Mouse (Mus musculus) hindbrain, embryonic 10.5 days (tissue): Measurements from ENCODE around the gene Amz1. TPM values are rescaled to one million over a fixed set of nuclear protein-coding genes. Genes with fewer than 3 reads are reported as not detected.

Source experiments
- DNase-seq: peaks from one replicate; pipeline ENCODE4 v3.0.0-alpha.2; 2017; ENCODE audit warnings: low spot score
- H3K27ac ChIP-seq: fragments of 300-500 bp; sonication (generic); 2 replicates; pipeline ENCODE4 v1.5.1; 2016; ENCODE audit warnings: mild to moderate bottlenecking, moderate library complexity
- H3K27me3 ChIP-seq: fragments of 300-500 bp; sonication (generic); 2 replicates; pipeline ENCODE4 v1.6.1; 2016; ENCODE audit warnings: mild to moderate bottlenecking; ENCODE audit not compliant: poor library complexity, insufficient read depth, severe bottlenecking
- H3K36me3 ChIP-seq: fragments of 300-500 bp; sonication (generic); 2 replicates; pipeline ENCODE4 v1.6.1; 2016; ENCODE audit warnings: mild to moderate bottlenecking, moderate library complexity
- H3K4me1 ChIP-seq: fragments of 300-500 bp; sonication (generic); replicated peaks from 2 replicates; pipeline ENCODE4 v1.6.1; 2016; ENCODE audit warnings: mild to moderate bottlenecking
- H3K4me3 ChIP-seq: fragments of 300-500 bp; sonication (generic); 2 replicates; pipeline ENCODE4 v1.5.1; 2016; ENCODE audit warnings: mild to moderate bottlenecking, moderate library complexity
- H3K9me3 ChIP-seq: fragments of 300-500 bp; sonication (generic); 2 replicates; pipeline ENCODE4 v1.6.1; 2016; ENCODE audit warnings: mild to moderate bottlenecking, moderate library complexity
- WGBS: fragments of 180-500 bp; shearing (Covaris S2); methylation state at CpG from one replicate; pipeline ENCODE4 v1.1.7; 2016; 5-methylcytosine and 5-hydroxymethylcytosine counted together
- polyA plus RNA-seq: library from polyadenylated mRNA; unstranded; fragments of >200 nt; fragmentation: Nextera tagmentation; extraction: Ambion mirVana; gene quantifications from 2 replicates; pipeline ENCODE4 v1.2.1, GENCODE M21; 2016

Gene Amz1
- polyA plus RNA-seq, 1 experiment from 2014 or later: 1.5 TPM

- WGBS: 86% methylated on average over 11 of the region's 11 CpGs
- Histone ChIP-seq H3K9me3 (no peaks in the 10 kb centered on the region), H3K4me1 (peaks cover 13% of the 10 kb centered on the region), H3K36me3 (no peaks in the 10 kb centered on the region), H3K27me3 (peaks cover 29% of the 10 kb centered on the region), H3K27ac (no peak overlapping the region), H3K4me3 (no peak overlapping the region)
- no peak for DNase-seq
Measured at GRCm38 (mm10) chr5:140731040-140731797, 7.3 kb downstream of the Amz1 start.

DNA sequence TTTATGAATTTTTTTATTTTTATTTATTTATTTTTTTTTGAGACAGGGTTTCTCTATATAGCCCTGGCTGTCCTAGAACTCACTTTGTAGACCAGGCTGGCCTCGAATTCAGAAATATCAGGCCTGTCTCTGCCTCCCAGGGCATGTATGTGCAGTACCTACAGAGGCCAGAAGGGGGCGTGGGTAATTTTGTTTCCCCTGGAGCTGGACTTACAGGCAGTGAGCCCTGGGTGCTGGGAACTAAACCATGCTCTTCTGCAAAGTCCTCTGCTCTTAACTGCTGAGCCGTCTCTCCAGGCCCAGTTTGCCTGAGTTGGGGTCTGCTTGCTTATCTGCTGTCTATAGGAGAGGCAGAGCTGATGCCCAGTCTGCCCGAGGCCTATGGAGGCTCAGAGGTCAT is 8.3 kb downstream of the Amz1 start:
- Histone ChIP-seq H3K27ac (no peak overlapping the region), H3K4me1 (peaks cover 12% of the 10 kb centered on the region), H3K36me3 (no peaks in the 10 kb centered on the region), H3K27me3 (peaks cover 39% of the 10 kb centered on the region), H3K9me3 (no peaks in the 10 kb centered on the region), H3K4me3 (no peak overlapping the region)
- WGBS: 62% methylated on average over 4 of the region's 4 CpGs
- peak; percentile 22 for DNase-seq

- Histone ChIP-seq H3K36me3 (no peaks in the 10 kb centered on the region), H3K4me1 (peaks cover 12% of the 10 kb centered on the region), H3K4me3 (no peak overlapping the region), H3K9me3 (no peaks in the 10 kb centered on the region), H3K27ac (no peak overlapping the region), H3K27me3 (peaks cover 48% of the 10 kb centered on the region)
- WGBS: 87% methylated on average over 3 of the region's 3 CpGs
- DNase-seq: no peak
Measured at GRCm38 (mm10) chr5:140733336-140733735, 9.4 kb downstream of the Amz1 start.

DNA sequence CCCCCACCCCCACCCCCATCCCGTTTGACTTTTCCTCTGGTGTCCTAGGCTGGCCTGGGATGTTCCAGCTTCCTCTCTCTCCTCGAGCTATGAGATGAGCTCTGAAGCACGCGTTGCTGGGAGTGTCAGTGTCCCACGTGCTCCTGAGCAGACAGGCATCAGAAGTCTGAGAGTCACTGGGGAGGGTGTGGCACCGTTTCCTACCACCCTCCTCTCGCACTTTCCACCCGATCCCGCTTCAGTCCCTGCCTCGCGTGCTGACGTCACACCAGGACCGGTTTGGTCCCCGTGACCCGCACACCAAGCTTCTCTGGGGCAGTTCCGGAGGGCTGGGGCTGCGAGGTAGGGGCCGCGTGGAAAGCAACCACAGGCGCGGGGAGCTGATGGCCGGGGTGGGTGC is 11.4 kb downstream of the Amz1 start:
- H3K27ac ChIP-seq: no peak overlapping the region

DNA sequence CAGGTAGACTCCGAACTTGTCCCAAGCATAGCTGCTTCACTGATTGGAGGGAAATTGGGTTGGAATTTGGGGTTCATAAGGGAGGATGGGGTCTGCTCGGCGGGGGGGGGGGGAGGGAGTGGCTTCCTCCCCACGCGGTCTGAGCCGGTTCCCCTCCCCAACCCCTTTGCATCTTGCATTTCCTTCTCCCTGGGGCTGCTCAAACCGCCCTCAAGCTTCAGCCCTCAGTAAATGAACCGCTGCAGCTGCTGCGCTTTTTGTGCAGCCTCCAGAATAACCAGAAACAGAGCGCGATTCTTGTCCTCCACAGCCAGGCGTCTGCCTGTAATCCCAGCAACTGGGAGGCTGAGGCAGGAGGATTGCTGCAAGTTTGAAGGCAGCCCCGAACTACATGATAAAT is 12.2 kb downstream of the Amz1 start:
- Histone ChIP-seq H3K27ac (no peak overlapping the region), H3K36me3 (no peaks in the 10 kb centered on the region), H3K4me1 (peaks cover 12% of the 10 kb centered on the region), H3K4me3 (peak overlapping the region; percentile 43), H3K27me3 (peaks cover 48% of the 10 kb centered on the region), H3K9me3 (no peaks in the 10 kb centered on the region)
- no peak for DNase-seq
- 17% methylated on average over 13 of the region's 13 CpGs for WGBS

More for the DNA sequence above, 11.4 kb downstream of the Amz1 start:
- H3K36me3 ChIP-seq: no peaks in the 10 kb centered on the region
- peak overlapping the region; percentile 43 for H3K4me3 ChIP-seq
- peak; percentile 25 for DNase-seq
- 1% methylated on average over 22 of the region's 22 CpGs for WGBS
- H3K9me3 ChIP-seq: no peaks in the 10 kb centered on the region
- H3K27me3 ChIP-seq: peaks cover 48% of the 10 kb centered on the region
- peaks cover 12% of the 10 kb centered on the region for H3K4me1 ChIP-seq

- no peaks in the 10 kb centered on the region for H3K9me3 ChIP-seq
- peaks cover 19% of the 10 kb centered on the region for H3K4me1 ChIP-seq
- peaks cover 33% of the 10 kb centered on the region for H3K27me3 ChIP-seq
- 79% methylated on average over 12 of the region's 12 CpGs for WGBS
- no peaks in the 10 kb centered on the region for H3K36me3 ChIP-seq
- H3K27ac ChIP-seq: no peak overlapping the region
- H3K4me3 ChIP-seq: no peak overlapping the region
- DNase-seq: no peak
Measured at GRCm38 (mm10) chr5:140739813-140740212, 15.9 kb downstream of the Amz1 start.

DNA sequence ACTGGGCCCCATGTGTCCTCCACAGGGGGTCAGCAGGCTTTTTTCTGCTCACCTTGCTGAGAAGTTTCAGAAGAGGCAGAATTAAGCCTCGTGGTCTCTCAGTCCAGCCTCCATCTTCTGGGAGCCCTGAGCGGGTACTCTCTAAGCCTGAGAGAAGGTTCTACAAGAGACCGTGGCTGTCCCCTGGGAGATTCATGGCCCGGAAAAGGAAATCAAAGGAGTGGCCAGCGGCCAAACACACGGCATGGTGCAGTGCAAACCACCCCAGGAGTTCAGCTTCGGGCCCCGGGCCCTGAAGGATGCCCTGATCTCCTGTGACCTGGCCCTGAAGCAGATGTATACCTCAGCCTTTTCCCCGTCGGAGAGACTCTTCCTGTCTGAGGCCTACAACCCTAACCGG is 17.1 kb downstream of the Amz1 start:
- no peaks in the 10 kb centered on the region for H3K9me3 ChIP-seq
- H3K4me1 ChIP-seq: peaks cover 8% of the 10 kb centered on the region
- no peak overlapping the region for H3K4me3 ChIP-seq
- DNase-seq: no peak
- H3K27me3 ChIP-seq: peaks cover 21% of the 10 kb centered on the region
- H3K27ac ChIP-seq: 0 out of 2 replicates have a peak overlapping the region, but pooled peaks have one; percentile 10
- 77% methylated on average over 11 of the region's 11 CpGs for WGBS
- no peaks in the 10 kb centered on the region for H3K36me3 ChIP-seq

- peaks cover 12% of the 10 kb centered on the region for H3K27me3 ChIP-seq
- H3K9me3 ChIP-seq: no peaks in the 10 kb centered on the region
- H3K36me3 ChIP-seq: no peaks in the 10 kb centered on the region
- DNase-seq: no peak
- H3K4me3 ChIP-seq: no peak overlapping the region
- H3K27ac ChIP-seq: no peak overlapping the region
- H3K4me1 ChIP-seq: peaks cover 11% of the 10 kb centered on the region
Measured at GRCm38 (mm10) chr5:140741877-140742276, 17.9 kb downstream of the Amz1 start.

DNA sequence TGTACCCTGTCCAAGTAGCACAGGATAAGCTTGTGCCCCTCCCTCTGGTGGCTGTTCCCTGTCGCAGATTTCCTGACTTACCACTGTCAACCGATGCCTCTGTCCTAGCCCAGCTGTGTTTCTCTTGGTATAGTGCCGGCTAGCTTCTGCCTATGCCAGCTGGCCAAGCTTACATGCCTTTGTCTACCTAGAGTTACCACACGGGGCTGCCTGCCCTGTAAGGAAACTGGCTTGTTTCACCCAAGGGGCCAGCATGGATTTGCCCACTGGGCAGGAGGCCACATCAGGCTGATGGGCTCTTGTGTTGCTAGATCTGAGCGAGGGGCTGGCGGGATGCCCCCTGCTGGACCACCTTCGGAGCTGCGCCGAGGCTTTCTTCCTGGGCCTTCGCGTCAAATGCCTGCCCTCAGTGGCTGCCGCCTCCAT is 19.8 kb downstream of the Amz1 start:
- Histone ChIP-seq H3K4me1 (peaks cover 22% of the 10 kb centered on the region), H3K4me3 (0 out of 2 replicates have a peak overlapping the region, but pooled peaks have one; percentile 11), H3K27ac (0 out of 2 replicates have a peak overlapping the region, but pooled peaks have one; percentile 12), H3K27me3 (no peaks in the 10 kb centered on the region), H3K36me3 (no peaks in the 10 kb centered on the region), H3K9me3 (no peaks in the 10 kb centered on the region)
- WGBS: 31% methylated on average over 12 of the region's 12 CpGs
- DNase-seq: peak; percentile 27

DNA sequence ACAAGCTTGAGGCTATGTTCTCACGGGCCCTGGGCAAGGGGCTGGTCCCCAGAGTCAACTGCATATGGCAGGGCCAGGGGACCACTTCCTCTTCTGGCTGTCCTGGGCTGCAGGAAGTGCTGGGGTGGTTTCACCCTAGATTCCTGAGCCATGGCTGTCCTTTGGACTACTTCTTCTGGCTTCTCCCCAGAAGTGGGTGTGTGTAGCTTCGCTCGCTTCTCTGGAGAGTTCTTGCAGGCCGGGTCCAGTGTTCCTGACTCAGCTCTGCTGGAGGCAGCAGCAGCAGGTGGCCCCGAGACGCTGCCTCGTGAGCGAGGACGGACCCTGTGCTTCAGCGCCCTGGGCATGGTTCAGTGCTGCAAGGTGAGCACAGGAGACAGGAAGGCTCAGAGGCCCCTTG is 24.5 kb downstream of the Amz1 start:
- no peak for DNase-seq
- Histone ChIP-seq H3K9me3 (peaks cover 8% of the 10 kb centered on the region), H3K27ac (peak overlapping the region; percentile 90), H3K4me3 (no peak overlapping the region), H3K27me3 (no peaks in the 10 kb centered on the region), H3K4me1 (peaks cover 30% of the 10 kb centered on the region), H3K36me3 (peaks cover 8% of the 10 kb centered on the region; the same call in 1 of the 2 replicates)
- 80% methylated on average over 10 of the region's 10 CpGs for WGBS

- Histone ChIP-seq H3K27me3 (no peaks in the 10 kb centered on the region), H3K4me1 (peaks cover 23% of the 10 kb centered on the region), H3K27ac (peak overlapping the region; percentile 90), H3K9me3 (peaks cover 8% of the 10 kb centered on the region), H3K36me3 (peaks cover 8% of the 10 kb centered on the region; the same call in 1 of the 2 replicates), H3K4me3 (peak overlapping the region; percentile 47)
- 18% methylated on average over 12 of the region's 12 CpGs for WGBS
- peak; percentile 82 for DNase-seq
Measured at GRCm38 (mm10) chr5:140749062-140749875, 25.3 kb downstream of the Amz1 start.

GRCm38 (mm10) chr5:140750925-140751324 is 27.0 kb downstream of the Amz1 start:
- WGBS: 4% methylated on average over 1 of the region's 2 CpGs
- H3K36me3 ChIP-seq: peaks cover 11% of the 10 kb centered on the region; the same call in 1 of the 2 replicates
- no peak for DNase-seq
- H3K27me3 ChIP-seq: no peaks in the 10 kb centered on the region
- peaks cover 23% of the 10 kb centered on the region for H3K4me1 ChIP-seq
- H3K4me3 ChIP-seq: no peak overlapping the region
- no peak overlapping the region for H3K27ac ChIP-seq
- peaks cover 8% of the 10 kb centered on the region for H3K9me3 ChIP-seq

DNA sequence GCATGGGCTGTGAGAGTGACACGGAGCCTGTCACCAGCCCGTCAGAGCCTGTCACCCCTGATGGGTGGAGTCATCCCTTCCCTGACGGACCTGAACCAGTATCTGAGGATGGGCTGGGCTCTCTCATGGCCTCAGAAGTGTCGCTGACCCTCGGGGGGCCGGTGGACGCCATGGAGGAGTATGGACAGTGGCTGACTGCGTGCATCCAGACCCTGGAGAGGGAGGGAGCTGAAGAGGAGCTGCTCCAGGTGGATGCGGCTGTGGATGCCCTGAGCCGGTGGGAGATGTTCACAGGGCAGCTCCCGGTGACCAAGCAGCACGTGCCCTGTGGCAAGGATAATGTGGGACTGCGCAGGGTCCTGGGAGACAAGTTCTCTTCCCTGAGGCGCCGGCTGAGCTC is 28.1 kb downstream of the Amz1 start:
- H3K4me1 ChIP-seq: peaks cover 17% of the 10 kb centered on the region
- H3K9me3 ChIP-seq: peaks cover 8% of the 10 kb centered on the region
- 94% methylated on average over 15 of the region's 15 CpGs for WGBS
- DNase-seq: no peak
- no peak overlapping the region for H3K27ac ChIP-seq
- H3K4me3 ChIP-seq: no peak overlapping the region
- H3K27me3 ChIP-seq: no peaks in the 10 kb centered on the region
- peaks cover 11% of the 10 kb centered on the region; the same call in 1 of the 2 replicates for H3K36me3 ChIP-seq
